Mouse (Mus musculus) retina, adult 2 months (tissue): Measurements from ENCODE around the gene Hpgds.

Experiments used
- DNase-seq: peaks from one replicate; pipeline ENCODE4 v3.0.0-alpha.2; 2012; ENCODE audit warnings: low read depth, low spot score

Gene Hpgds

GRCm38 (mm10) chr6:65144621-65145205 is at the start of gene Hpgds:
Gene Hpgds, minus strand, starts transcription at chr6:65144908.
- DNase-seq, result no peak

- no peak for DNase-seq
These were observed 20.3 kb upstream of the Hpgds start for GRCm38 (mm10) chr6:65164977-65165376.

GRCm38 (mm10) chr6:65164137-65164536 is 19.4 kb upstream of the Hpgds start:
- no peak for DNase-seq

GRCm38 (mm10) chr6:65159381-65159942 is 14.8 kb upstream of the Hpgds start:
- no peak for DNase-seq

- no peak for DNase-seq
These were observed 12.3 kb upstream of the Hpgds start for GRCm38 (mm10) chr6:65157042-65157441.

GRCm38 (mm10) chr6:65153570-65153969 is 8.9 kb upstream of the Hpgds start:
- DNase-seq, result no peak

- DNase-seq, result no peak
These were observed 6.0 kb upstream of the Hpgds start for GRCm38 (mm10) chr6:65150703-65151102.

- no peak for DNase-seq
These were observed 1.7 kb upstream of the Hpgds start for GRCm38 (mm10) chr6:65146363-65146762.

GRCm38 (mm10) chr6:65142316-65142715 is 2.4 kb downstream of the Hpgds start:
- no peak for DNase-seq

GRCm38 (mm10) chr6:65140750-65141243 is 3.9 kb downstream of the Hpgds start:
- DNase-seq, result no peak

GRCm38 (mm10) chr6:65140082-65140749 is 4.5 kb downstream of the Hpgds start:
- DNase-seq, result no peak

- no peak for DNase-seq
These were observed 6.5 kb downstream of the Hpgds start for GRCm38 (mm10) chr6:65138243-65138642.

- DNase-seq, result no peak
These were observed 6.9 kb downstream of the Hpgds start for GRCm38 (mm10) chr6:65137802-65138201.

GRCm38 (mm10) chr6:65132376-65132775 is 12.3 kb downstream of the Hpgds start:
- DNase-seq, result no peak

- peak; percentile 2 for DNase-seq
These were observed 18.5 kb downstream of the Hpgds start for GRCm38 (mm10) chr6:65126074-65126726.

GRCm38 (mm10) chr6:65117540-65117939 is 27.2 kb downstream of the Hpgds start:
- DNase-seq, result no peak

GRCm38 (mm10) chr6:65114902-65115301 is 29.8 kb downstream of the Hpgds start:
- DNase-seq, result no peak

GRCm38 (mm10) chr6:65079139-65079538 is 65.6 kb downstream of the Hpgds start:
- DNase-seq, result peak; percentile 8

GRCm38 (mm10) chr6:65075201-65075600 is 69.5 kb downstream of the Hpgds start:
- DNase-seq, result no peak
